26 mouse cellular contexts compared by ENCODE assay signal in genomic region chr16:30439411-30439810, GRCm38 (mm10). TPM values are rescaled to one million over a fixed set of nuclear protein-coding genes. Genes with fewer than 3 reads are reported as not detected.
A peak's percentile ranks its signal among the peaks of the same experiment; 100 is the strongest.
DNase-seq lines count a peak whose midpoint lies in the region; ATAC-seq and TF ChIP-seq lines count a peak whose summit lies in the region.
"Had no signal": no experiment of that assay in that cellular context is flagged by ENCODE, and none has a peak within 500 bp of the region (broad histone marks: within the 10 kb centered on the region; RNA-seq: fewer than 3 reads in every experiment).

No protein-coding gene starts in this region.

- no peaks in the 10 kb centered on the region for H3K9me3 ChIP-seq in heart, embryonic 13.5 days
- H3K9me3 ChIP-seq: forebrain, embryonic 15.5 days; hindbrain, embryonic 10.5 days; intestine, embryonic 15.5 days; limb, embryonic 10.5 days; liver, embryonic 15.5 days; lung, embryonic 15.5 days had no signal

- no peak overlapping the region for H3ac ChIP-seq in C2C12 (ENCODE audit: control insufficient read depth, insufficient read length, low read depth)

- no peak overlapping the region for H3K9ac ChIP-seq in heart, embryonic 13.5 days
- H3K9ac ChIP-seq: forebrain, embryonic 15.5 days; intestine, embryonic 15.5 days; liver, embryonic 15.5 days; lung, embryonic 15.5 days had no signal

- H3K4me3 ChIP-seq in heart, embryonic 13.5 days = no peak overlapping the region
- peak overlapping the region; percentile 2 for H3K4me3 ChIP-seq in C2C12 (ENCODE audit: insufficient read depth, poor library complexity, severe bottlenecking)
- no peak overlapping the region for H3K4me3 ChIP-seq in thymus, adult 2 months (ENCODE audit: control insufficient read depth, insufficient read depth, low read length)
- H3K4me3 ChIP-seq: forebrain, embryonic 15.5 days; hindbrain, embryonic 10.5 days; intestine, embryonic 15.5 days; limb, embryonic 10.5 days; liver, embryonic 15.5 days; lung, embryonic 15.5 days had no signal

- H3K4me1 ChIP-seq in heart, embryonic 13.5 days = peaks cover 38% of the 10 kb centered on the region
- no peaks in the 10 kb centered on the region for H3K4me1 ChIP-seq in thymus, adult 2 months (replicated peaks; ENCODE audit: control insufficient read depth, insufficient read depth, low read length)
- H3K4me1 ChIP-seq: forebrain, embryonic 15.5 days had no signal

- no peaks in the 10 kb centered on the region for H3K79me2 ChIP-seq in C2C12 (ENCODE audit: control insufficient read depth, insufficient read depth)

- no peak overlapping the region for H3K4me2 ChIP-seq in heart, embryonic 13.5 days
- H3K4me2 ChIP-seq: forebrain, embryonic 15.5 days; intestine, embryonic 15.5 days; liver, embryonic 15.5 days; lung, embryonic 15.5 days had no signal

- TF ChIP-seq CTCF in C2C12 (IDR thresholded peaks at IDR 0.05; ENCODE audit: control insufficient read depth, insufficient read depth, insufficient read length) = no peak
- no peak for TF ChIP-seq CTCF in thymus, adult 2 months (IDR thresholded peaks at IDR 0.05; ENCODE audit: borderline replicate concordance, control insufficient read depth, extremely low read depth, insufficient read depth, low read length, poor library complexity)

- WGBS in heart, embryonic 13.5 days = 38% methylated on average over 6 of the region's 6 CpGs
- 80% methylated on average over 6 of the region's 6 CpGs for WGBS in thymus, adult 2 months

- no peak for TF ChIP-seq POLR2A in thymus, adult 2 months (IDR thresholded peaks at IDR 0.05; ENCODE audit: control insufficient read depth, extremely low read depth, insufficient read depth, low read length, poor library complexity)

- ATAC-seq in heart, embryonic 13.5 days (ENCODE audit: extremely low read depth, insufficient number of reproducible peaks, low FRiP score, low TSS enrichment) = no peak
- ATAC-seq: activated CD4-positive, CD25-positive, alpha-beta regulatory T cell, adult 4 months; CD4-positive, CD25-positive, alpha-beta regulatory T cell, adult 4 months; forebrain, embryonic 15.5 days; hindbrain, embryonic 16.5 days; intestine, embryonic 15.5 days had no signal

- H3K27me3 ChIP-seq in heart, embryonic 13.5 days (replicated peaks) = no peaks in the 10 kb centered on the region
- no peaks in the 10 kb centered on the region for H3K27me3 ChIP-seq in C2C12 (ENCODE audit: control insufficient read depth, insufficient read depth, insufficient read length)
- no peaks in the 10 kb centered on the region for H3K27me3 ChIP-seq in thymus, adult 2 months (ENCODE audit: control insufficient read depth, insufficient read depth, low read length)
- H3K27me3 ChIP-seq: forebrain, embryonic 15.5 days; intestine, embryonic 15.5 days; liver, embryonic 15.5 days; lung, embryonic 15.5 days had no signal

- no peaks in the 10 kb centered on the region for H3K36me3 ChIP-seq in heart, embryonic 13.5 days
- no peaks in the 10 kb centered on the region for H3K36me3 ChIP-seq in C2C12 (ENCODE audit: control insufficient read depth, insufficient read depth)
- no peaks in the 10 kb centered on the region for H3K36me3 ChIP-seq in thymus, adult 2 months (ENCODE audit: control insufficient read depth, insufficient read depth, low read length)
- H3K36me3 ChIP-seq: forebrain, embryonic 15.5 days; hindbrain, embryonic 10.5 days; intestine, embryonic 15.5 days; limb, embryonic 10.5 days; liver, embryonic 15.5 days; lung, embryonic 15.5 days had no signal

- H3K27ac ChIP-seq in heart, embryonic 13.5 days (replicated peaks) = peak overlapping the region; percentile 61
- no peak overlapping the region for H3K27ac ChIP-seq in thymus, adult 2 months (ENCODE audit: control insufficient read depth, insufficient read depth, low read length)
- H3K27ac ChIP-seq: forebrain, embryonic 15.5 days; hindbrain, embryonic 10.5 days; intestine, embryonic 15.5 days; limb, embryonic 10.5 days; liver, embryonic 15.5 days; lung, embryonic 15.5 days had no signal

- no peak for DNase-seq in heart, postnatal 4 days
- peak; percentile 38 for DNase-seq in adrenal gland, adult 8-10 months
- DNase-seq in thymus, adult 2 months = no peak
- no peak for DNase-seq in T-cell, adult 2 months (ENCODE audit: low spot score)
- DNase-seq in embryo, embryonic 10.5 days (ENCODE audit: low spot score) = no peak
- DNase-seq: cerebellum, adult 8-10 months; cerebellum, postnatal 36 days; gastrocnemius, postnatal 25 days; kidney, adult 8-10 months; kidney, postnatal 14 days; liver; lung, postnatal 4 days; midbrain, embryonic 14.5 days; right cerebral cortex, postnatal 25 days; thymus, postnatal 14 days had no signal

- H3K79me3 ChIP-seq in C2C12 (ENCODE audit: low read depth) = no peaks in the 10 kb centered on the region

TF ChIP-seq in C2C12, 6 proteins besides CTCF, POLR2A, EP300 and RAD21:
- TF ChIP-seq FOSL1 (IDR thresholded peaks at IDR 0.05; ENCODE audit: insufficient read depth, low read length, poor library complexity, severe bottlenecking) (no peak), CEBPB (IDR thresholded peaks at IDR 0.05; ENCODE audit: low read depth) (peak; percentile 18)

RNA-seq across cellular contexts. Expression of gene Atp13a3, which starts 33.6 kb away (rescaled TPM):
- 6.8 and 7.3 TPM in 2 replicates for polyA plus RNA-seq in heart, embryonic 13.5 days (2015; fragmentation: Nextera tagmentation; extraction: Ambion mirVana)
- 10 to 100 TPM; 71.0 to 78.3 TPM for total RNA-seq in heart, postnatal 4 days (2021)
- 30.5 TPM for polyA plus RNA-seq in C2C12 (2012; fragmentation: generic; extraction: Trizol)
- 100 to 1,000 TPM in 1 of 4 experiments, 10 to 100 TPM in 3; 64.3 to 103 (median 80.5) TPM for total RNA-seq in adrenal gland, adult 8-10 months (2022)
- polyA plus RNA-seq in thymus, adult 2 months (2012; rRNA removed) = 68.1 and 102 TPM in 2 replicates
